Mouse (Mus musculus): Measurements from ENCODE around the gene Gatd1. TPM values are rescaled to one million over a fixed set of nuclear protein-coding genes. Genes with fewer than 3 reads are reported as not detected.

The Gatd1 gene
- polyA plus RNA-seq, 1 experiment from 2014 or later: 32.2 TPM

DNA sequence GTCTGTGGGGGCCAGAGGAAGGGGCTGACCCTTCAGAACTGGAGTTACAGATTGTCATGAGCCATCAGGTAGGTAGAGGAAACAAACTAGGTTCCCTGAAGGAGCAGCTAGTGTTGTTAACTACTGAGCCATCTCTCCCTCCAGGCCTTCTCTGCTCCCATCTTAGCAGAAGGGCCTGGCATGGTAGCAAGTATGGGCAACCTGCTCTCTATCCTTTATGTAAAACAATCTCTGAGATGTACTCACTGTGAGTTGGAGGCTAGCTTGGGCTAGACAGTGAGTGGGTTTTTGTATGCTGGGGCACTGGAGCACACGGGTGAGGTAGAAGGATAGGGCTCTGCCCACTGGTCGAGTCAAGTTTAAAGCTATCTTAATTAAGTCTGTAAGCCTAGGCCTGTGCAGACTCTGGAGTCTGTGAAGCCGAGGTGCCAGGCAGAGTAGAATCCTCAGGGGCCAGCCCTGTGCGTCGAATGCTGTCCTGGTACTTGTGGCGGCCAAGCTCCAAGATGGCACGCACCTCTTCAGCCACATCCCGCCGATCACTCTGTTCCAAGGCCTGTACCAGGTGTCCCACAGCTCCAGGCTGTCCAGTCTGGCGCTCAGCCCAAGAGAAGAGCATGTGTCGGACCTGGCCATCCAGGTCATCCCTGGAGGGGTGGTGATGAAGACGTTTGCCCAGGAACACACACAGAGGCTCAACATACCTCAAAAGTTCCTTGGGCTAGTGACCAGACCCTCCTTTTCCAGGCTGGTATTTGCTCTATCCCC lies 24.4 kb upstream of the Gatd1 start:
- Histone ChIP-seq H3K27ac (ENCODE audit: low read depth, low read length) (no peak overlapping the region), H3K36me3 (ENCODE audit: control insufficient read depth, insufficient read depth, low read length) (peaks cover 6% of the 10 kb centered on the region; the same call in 1 of the 2 replicates), H3K9ac (ENCODE audit: low read depth, low read length) (no peak overlapping the region), H3K4me2 (no peak overlapping the region), H3K27me3 (ENCODE audit: control insufficient read depth, insufficient read depth, low read length) (no peaks in the 10 kb centered on the region), H3K4me3 (ENCODE audit: low read depth, low read length) (no peak overlapping the region), H3K9me3 (replicated peaks; ENCODE audit: control insufficient read depth, low read length) (no peaks in the 10 kb centered on the region), H3K4me1 (ENCODE audit: control insufficient read depth, insufficient read depth, low read length) (peaks cover 45% of the 10 kb centered on the region)
- ATAC-seq (replicated peaks; ENCODE audit: insufficient number of reproducible peaks, low FRiP score, low TSS enrichment): no peak
- WGBS (ENCODE audit: insufficient replicate concordance): 89% methylated on average over 12 of the region's 12 CpGs

DNA sequence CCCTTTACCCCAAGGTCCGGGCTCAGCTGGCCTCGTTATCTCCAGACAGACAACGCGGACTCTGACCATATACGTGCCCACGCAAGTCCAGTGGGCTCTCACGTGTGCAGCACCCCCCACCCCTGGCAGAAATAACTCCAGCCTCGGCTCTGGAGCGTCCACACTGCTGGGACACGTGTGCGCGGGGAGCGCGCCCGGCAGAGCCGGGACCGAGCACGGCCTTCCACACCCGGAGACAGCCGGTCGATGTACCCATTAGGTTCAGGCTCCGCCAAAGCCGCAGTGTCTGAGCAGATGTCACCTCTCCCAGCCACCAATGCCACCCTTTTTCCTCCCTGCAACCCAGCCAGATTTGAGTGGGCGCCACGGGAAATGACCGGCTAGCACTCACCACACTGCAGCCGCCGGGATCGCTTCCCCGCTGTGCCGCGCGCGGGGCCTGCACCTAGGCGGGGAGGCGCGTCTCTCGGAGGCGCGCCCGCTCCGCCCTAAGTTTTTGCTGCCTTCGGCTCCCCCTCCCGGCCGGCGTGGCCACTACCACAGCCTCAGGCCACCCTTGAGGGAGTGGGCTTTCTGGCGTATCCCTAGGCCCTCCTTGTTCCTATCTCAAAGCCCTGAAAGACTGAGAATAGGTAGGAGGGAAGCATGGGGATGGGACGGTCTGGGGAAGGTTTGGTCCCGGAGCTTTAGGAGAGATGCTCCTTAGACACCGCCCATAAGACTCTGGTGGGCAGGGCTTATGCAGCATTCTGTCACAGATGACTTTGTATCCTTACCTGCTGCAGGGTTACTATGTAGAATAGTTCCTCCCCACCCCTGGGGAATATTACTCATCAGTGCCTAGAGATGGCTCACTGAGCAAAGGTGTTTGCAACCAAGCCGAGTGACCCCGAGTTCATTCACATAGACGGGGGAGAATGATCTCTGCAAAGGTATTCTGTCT lies 23.5 kb upstream of the Gatd1 start, which contains the start of gene Slc25a22:
Gene Slc25a22, minus strand, starts transcription at position 715 of the 943 bp plus-strand sequence.
- Histone ChIP-seq H3K9ac (ENCODE audit: low read depth, low read length) (peak within 1 kb of the TSS; percentile 76), H3K4me2 (peak within 1 kb of the TSS; percentile 95), H3K27ac (ENCODE audit: low read depth, low read length) (peak within 1 kb of the TSS; percentile 24; the same call in 1 of the 2 replicates), H3K9me3 (replicated peaks; ENCODE audit: control insufficient read depth, low read length) (no peaks in the 10 kb centered on the region), H3K4me1 (ENCODE audit: control insufficient read depth, insufficient read depth, low read length) (peaks cover 36% of the 10 kb centered on the region), H3K27me3 (ENCODE audit: control insufficient read depth, insufficient read depth, low read length) (no peaks in the 10 kb centered on the region), H3K36me3 (ENCODE audit: control insufficient read depth, insufficient read depth, low read length) (peaks cover 6% of the 10 kb centered on the region; the same call in 1 of the 2 replicates), H3K4me3 (ENCODE audit: low read depth, low read length) (peak within 1 kb of the TSS; percentile 66)
- peak; percentile 74 for ATAC-seq (replicated peaks; ENCODE audit: insufficient number of reproducible peaks, low FRiP score, low TSS enrichment)
- 6% methylated on average over 53 of the region's 53 CpGs for WGBS (ENCODE audit: insufficient replicate concordance)

DNA sequence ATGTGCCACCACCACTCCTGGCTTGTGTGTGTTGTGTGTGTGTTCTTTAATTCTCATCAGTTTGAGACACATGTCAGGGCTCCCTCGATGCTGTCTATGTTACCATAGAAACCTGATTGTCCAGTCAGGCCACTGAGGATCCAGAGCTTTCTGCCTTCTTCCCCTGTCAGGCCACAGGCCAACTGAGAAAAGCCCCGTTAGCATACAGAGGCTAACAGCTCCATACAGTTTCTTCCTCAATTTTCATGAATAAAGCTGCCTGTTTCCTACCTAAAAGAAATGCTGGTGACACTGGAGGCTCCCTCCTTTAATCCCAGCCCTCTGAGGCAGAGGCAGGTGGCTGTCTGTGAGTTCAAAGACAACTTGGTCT lies 22.6 kb upstream of the Gatd1 start:
- no peak for ATAC-seq (replicated peaks; ENCODE audit: insufficient number of reproducible peaks, low FRiP score, low TSS enrichment)
- Histone ChIP-seq H3K27ac (ENCODE audit: low read depth, low read length) (no peak overlapping the region), H3K36me3 (ENCODE audit: control insufficient read depth, insufficient read depth, low read length) (peaks cover 10% of the 10 kb centered on the region; the same call in 1 of the 2 replicates), H3K9ac (ENCODE audit: low read depth, low read length) (peak overlapping the region; percentile 76), H3K4me1 (ENCODE audit: control insufficient read depth, insufficient read depth, low read length) (peaks cover 32% of the 10 kb centered on the region), H3K4me3 (ENCODE audit: low read depth, low read length) (peak overlapping the region; percentile 66), H3K27me3 (ENCODE audit: control insufficient read depth, insufficient read depth, low read length) (no peaks in the 10 kb centered on the region), H3K9me3 (replicated peaks; ENCODE audit: control insufficient read depth, low read length) (no peaks in the 10 kb centered on the region), H3K4me2 (peak overlapping the region; percentile 95)
- 71% methylated on average over 2 of the region's 2 CpGs for WGBS (ENCODE audit: insufficient replicate concordance)

DNA sequence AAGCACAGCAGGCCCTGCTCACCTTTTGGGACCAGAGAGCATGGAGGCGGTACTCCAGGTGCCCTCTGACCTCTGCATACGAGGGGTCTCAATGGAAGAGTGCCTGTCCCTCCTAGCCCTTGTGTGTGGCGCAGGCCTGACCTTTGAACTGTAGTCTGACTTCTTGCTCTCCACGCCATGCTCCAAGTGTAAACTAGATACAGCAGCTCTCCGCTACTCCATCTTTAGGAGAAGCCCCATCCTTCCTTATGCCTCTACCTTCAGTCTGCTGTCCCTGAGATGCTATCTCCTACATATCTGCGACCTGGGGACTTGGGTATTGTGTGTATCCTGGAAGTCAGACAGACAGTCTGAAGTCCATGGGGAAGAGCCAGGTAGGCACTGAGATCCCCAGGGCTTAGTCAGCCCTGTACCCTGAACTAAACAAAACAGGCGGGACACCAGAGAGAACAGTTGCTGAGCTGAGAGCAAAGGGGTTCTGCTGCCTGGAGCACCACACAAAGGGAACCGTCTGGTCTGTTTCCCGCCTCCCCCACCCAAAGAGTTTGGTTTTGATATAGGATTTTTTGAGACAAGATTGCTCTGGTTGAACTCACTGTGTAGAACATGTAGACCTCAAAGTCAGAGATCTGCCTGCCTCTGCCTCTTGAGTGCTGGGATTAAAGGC lies 22.1 kb upstream of the Gatd1 start:
- Histone ChIP-seq H3K4me1 (ENCODE audit: control insufficient read depth, insufficient read depth, low read length) (peaks cover 30% of the 10 kb centered on the region), H3K4me3 (ENCODE audit: low read depth, low read length) (no peak overlapping the region), H3K4me2 (peak overlapping the region; percentile 80), H3K9me3 (replicated peaks; ENCODE audit: control insufficient read depth, low read length) (no peaks in the 10 kb centered on the region), H3K36me3 (ENCODE audit: control insufficient read depth, insufficient read depth, low read length) (peaks cover 10% of the 10 kb centered on the region; the same call in 1 of the 2 replicates), H3K27ac (ENCODE audit: low read depth, low read length) (no peak overlapping the region), H3K9ac (ENCODE audit: low read depth, low read length) (no peak overlapping the region), H3K27me3 (ENCODE audit: control insufficient read depth, insufficient read depth, low read length) (no peaks in the 10 kb centered on the region)
- ATAC-seq (replicated peaks; ENCODE audit: insufficient number of reproducible peaks, low FRiP score, low TSS enrichment): no peak
- 79% methylated on average over 9 of the region's 9 CpGs for WGBS (ENCODE audit: insufficient replicate concordance)

DNA sequence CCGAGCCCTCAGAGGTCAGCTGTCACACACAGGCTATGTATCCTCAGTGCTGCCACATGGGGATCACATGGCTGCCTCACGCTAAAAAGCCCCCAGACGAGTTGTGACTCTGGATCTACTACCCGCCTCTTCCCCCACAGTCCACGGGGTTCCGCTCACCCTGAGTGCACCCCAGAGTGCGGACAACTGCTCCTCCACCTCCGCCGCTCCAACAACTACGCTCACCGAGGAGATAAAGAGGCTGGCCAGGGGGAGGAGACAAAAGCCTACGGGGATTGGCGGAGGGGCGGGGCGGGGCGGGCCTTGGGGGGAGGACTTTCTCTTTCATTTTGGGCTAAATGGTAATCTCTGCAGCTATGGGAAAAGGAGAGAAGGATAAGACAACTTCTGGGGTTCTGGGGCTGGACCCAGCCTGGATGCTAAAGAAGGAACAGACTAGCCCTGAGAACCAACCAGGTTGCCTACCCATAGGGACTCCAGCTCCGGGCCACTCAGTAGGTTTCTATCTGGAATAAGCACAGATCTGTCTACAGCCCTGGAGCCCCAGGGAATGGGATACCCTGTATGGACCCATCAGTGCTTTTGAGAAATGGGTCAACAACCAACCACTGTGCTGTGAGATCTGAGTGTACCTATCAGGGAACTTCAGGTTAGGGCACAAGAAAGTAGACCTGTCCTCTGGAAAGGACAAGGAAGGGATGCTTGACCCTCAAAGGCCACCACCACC lies 21.4 kb upstream of the Gatd1 start:
- Histone ChIP-seq H3K9ac (ENCODE audit: low read depth, low read length) (peak overlapping the region; percentile 65), H3K27me3 (ENCODE audit: control insufficient read depth, insufficient read depth, low read length) (no peaks in the 10 kb centered on the region), H3K4me2 (peak overlapping the region; percentile 80), H3K27ac (ENCODE audit: low read depth, low read length) (0 out of 2 replicates have a peak overlapping the region, but pooled peaks have one; percentile 22), H3K4me1 (ENCODE audit: control insufficient read depth, insufficient read depth, low read length) (peaks cover 28% of the 10 kb centered on the region), H3K9me3 (replicated peaks; ENCODE audit: control insufficient read depth, low read length) (no peaks in the 10 kb centered on the region), H3K36me3 (ENCODE audit: control insufficient read depth, insufficient read depth, low read length) (peaks cover 12% of the 10 kb centered on the region; the same call in 1 of the 2 replicates), H3K4me3 (ENCODE audit: low read depth, low read length) (peak overlapping the region; percentile 46)
- ATAC-seq (replicated peaks; ENCODE audit: insufficient number of reproducible peaks, low FRiP score, low TSS enrichment): 0 out of 2 replicates have a peak, but pooled peaks have one; percentile 35
- 5% methylated on average over 17 of the region's 17 CpGs for WGBS (ENCODE audit: insufficient replicate concordance)

DNA sequence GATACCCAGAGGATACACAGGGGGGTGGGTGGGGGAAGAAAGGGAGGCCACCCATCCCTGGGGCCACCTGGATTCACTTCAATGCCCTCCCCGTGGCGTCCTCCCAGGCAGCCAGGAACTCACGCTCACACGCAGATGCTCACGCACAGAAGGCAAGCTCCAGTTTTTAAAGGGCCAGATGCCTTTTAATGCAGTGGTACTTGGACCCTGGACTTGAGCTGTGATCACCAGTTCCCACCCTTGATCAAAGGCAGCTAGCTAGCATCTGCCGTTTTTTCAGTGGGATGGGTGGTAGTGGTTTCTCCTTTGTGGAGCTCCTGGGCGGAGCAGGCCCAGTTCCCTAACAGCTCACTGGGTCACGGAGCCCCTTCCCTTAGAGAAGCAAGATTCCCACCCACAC lies 20.5 kb upstream of the Gatd1 start:
- no peaks in the 10 kb centered on the region for H3K27me3 ChIP-seq (ENCODE audit: control insufficient read depth, insufficient read depth, low read length)
- H3K9me3 ChIP-seq (replicated peaks; ENCODE audit: control insufficient read depth, low read length): no peaks in the 10 kb centered on the region
- H3K4me3 ChIP-seq (ENCODE audit: low read depth, low read length): peak overlapping the region; percentile 46
- 0 out of 2 replicates have a peak overlapping the region, but pooled peaks have one; percentile 22 for H3K27ac ChIP-seq (ENCODE audit: low read depth, low read length)
- peak overlapping the region; percentile 65 for H3K9ac ChIP-seq (ENCODE audit: low read depth, low read length)
- 14% methylated on average over 8 of the region's 8 CpGs for WGBS (ENCODE audit: insufficient replicate concordance)
- ATAC-seq (replicated peaks; ENCODE audit: insufficient number of reproducible peaks, low FRiP score, low TSS enrichment): no peak
- H3K4me2 ChIP-seq: peak overlapping the region; percentile 80
- H3K36me3 ChIP-seq (ENCODE audit: control insufficient read depth, insufficient read depth, low read length): peaks cover 11% of the 10 kb centered on the region; the same call in 1 of the 2 replicates
- H3K4me1 ChIP-seq (ENCODE audit: control insufficient read depth, insufficient read depth, low read length): peaks cover 32% of the 10 kb centered on the region

DNA sequence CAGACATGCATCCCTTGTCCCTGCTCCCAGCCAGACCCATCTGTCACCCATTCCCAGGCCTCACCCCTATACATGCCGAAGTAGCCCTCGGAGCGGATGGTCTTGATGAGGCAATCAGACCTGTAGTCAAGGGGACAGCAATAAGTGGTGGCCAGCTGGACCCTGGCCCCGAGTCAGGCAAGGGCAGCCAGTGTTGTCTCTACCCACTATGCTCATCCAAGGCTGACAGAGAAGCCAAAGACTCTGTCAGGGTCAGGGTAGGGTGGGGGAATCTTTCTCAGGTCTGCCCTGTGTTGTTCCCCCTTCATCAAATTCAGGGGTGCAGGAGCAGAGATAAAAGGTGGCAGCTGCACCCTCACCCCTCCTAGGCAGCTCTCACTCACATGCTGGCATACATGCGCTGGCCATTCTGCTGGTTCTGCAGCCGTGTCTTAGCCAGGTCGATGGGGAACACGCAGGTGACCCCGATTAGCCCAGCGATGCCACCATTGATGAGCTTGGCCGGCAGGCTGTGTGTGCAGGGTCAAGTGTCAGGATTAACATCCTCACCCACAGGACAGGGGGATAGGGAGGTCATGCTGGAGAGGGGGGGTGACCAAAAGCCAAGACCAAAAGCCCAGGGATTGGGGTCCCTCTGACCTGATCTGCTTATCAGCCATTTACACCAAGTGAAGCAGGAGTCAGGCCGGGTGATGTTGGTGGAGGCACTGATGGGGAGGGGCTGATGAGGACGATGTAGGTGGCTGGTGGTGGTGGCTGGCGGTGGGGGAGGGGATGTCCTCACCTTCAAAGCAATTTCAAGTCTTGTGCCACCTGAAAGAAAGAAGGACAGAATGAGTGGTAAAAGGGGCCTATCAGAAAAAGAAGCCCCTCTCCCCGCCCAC lies 19.8 kb upstream of the Gatd1 start:
- H3K36me3 ChIP-seq (ENCODE audit: control insufficient read depth, insufficient read depth, low read length): 0 out of 2 replicates have a peak, but pooled peaks cover 8% of the 10 kb centered on the region
- no peak overlapping the region for H3K27ac ChIP-seq (ENCODE audit: low read depth, low read length)
- peaks cover 37% of the 10 kb centered on the region for H3K4me1 ChIP-seq (ENCODE audit: control insufficient read depth, insufficient read depth, low read length)
- H3K27me3 ChIP-seq (ENCODE audit: control insufficient read depth, insufficient read depth, low read length): no peaks in the 10 kb centered on the region
- ATAC-seq (replicated peaks; ENCODE audit: insufficient number of reproducible peaks, low FRiP score, low TSS enrichment): no peak
- H3K9ac ChIP-seq (ENCODE audit: low read depth, low read length): peak overlapping the region; percentile 65
- no peaks in the 10 kb centered on the region for H3K9me3 ChIP-seq (replicated peaks; ENCODE audit: control insufficient read depth, low read length)
- peak overlapping the region; percentile 46 for H3K4me3 ChIP-seq (ENCODE audit: low read depth, low read length)
- peak overlapping the region; percentile 80 for H3K4me2 ChIP-seq
- WGBS (ENCODE audit: insufficient replicate concordance): 78% methylated on average over 15 of the region's 15 CpGs

All from heart, embryonic 11.5 days (tissue).